Mouse (Mus musculus): ENCODE results near the gene Aip.

DNA sequence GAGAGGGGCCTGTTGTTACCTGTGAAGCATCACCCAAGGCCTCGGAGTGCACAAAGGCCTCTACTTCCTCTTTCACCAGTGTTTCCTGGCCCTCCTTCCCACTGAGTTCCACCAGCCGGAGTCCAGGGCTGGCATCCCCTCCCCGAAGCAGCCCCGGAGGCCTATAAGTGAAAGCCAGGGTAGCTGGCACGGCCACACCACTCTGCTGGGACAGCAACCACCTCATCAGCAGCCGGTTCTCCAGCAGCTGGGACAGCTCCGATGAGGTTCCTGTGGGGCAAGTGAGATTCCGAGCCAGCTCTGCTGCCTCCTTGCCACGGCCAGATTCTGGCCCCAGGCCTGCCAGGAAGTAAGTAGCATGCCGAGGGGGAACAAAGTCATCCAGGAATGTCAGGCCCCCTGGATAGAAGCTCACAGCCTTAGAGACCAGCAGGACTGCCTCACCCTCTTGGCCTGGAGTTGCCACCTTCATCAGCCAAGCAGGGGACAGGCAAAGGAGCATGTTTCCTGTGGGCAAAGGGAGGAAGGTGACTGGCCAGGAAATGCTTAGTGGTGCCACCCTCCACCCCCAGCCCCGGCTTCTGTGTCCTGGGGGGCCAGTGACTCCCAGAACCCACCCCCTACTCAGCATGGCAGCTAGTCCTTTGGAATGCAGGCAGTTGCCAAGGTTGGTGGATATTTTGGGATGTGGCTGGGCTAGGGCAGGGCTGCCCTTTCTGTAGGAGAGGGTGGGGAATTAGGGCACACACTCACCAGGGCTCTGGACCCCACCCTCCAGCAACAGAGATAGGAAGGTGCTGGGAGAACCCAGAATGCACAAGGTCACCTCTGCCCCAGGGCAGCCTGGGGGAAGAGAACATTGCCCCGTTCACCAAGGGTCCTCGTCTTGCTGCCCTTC, 46.0 kb upstream of the Aip start:
- TF ChIP-seq CTCF (IDR thresholded peaks at IDR 0.05; ENCODE audit: control insufficient read depth, insufficient read depth, low read length) (no peak), POLR2A (IDR thresholded peaks at IDR 0.05; ENCODE audit: borderline replicate concordance, control insufficient read depth, low read depth, low read length) (0 out of 2 replicates have a peak, but pooled peaks have one; percentile 34)
